Mouse (Mus musculus): ENCODE measurements at regions not wholly inside any gene's neighbourhood (a gene's known extent, or its start where the extent isn't known, plus 50 kb on each side); places are given as distances from the start of the nearest gene placed in this dataset.

- TF ChIP-seq CTCF (IDR thresholded peaks at IDR 0.05; ENCODE audit: low read depth) (no peak), EP300 (IDR thresholded peaks at IDR 0.05; ENCODE audit: low read depth) (no peak)
These were observed 105.5 kb downstream of the Foxa2 start for GRCm38 (mm10) chr2:147941319-147941718.

Data from liver, embryonic 14.5 days (tissue).